Mouse (Mus musculus) cerebellum, adult 2 months (tissue): ENCODE measurements around the gene Mettl9. TPM values are rescaled to one million over a fixed set of nuclear protein-coding genes. Genes with fewer than 3 reads are reported as not detected.
A peak's percentile ranks its signal among the peaks of the same experiment; 100 is the strongest.

ENCODE experiments used
- DNase-seq, 2 experiments: peaks; one replicate each; pipeline ENCODE4 v3.0.0; 2021
- H3K27ac ChIP-seq: fragments of 200-500 bp; 2 replicates; pipeline ENCODE4 v1.5.1; 2012; ENCODE audit warnings: low read length, control low read depth, inconsistent platforms; ENCODE audit not compliant: insufficient read depth
- H3K27me3 ChIP-seq: fragments of 200-500 bp; 2 replicates; pipeline ENCODE4 v1.6.1; 2012; ENCODE audit warnings: inconsistent platforms, mild to moderate bottlenecking, low read length, moderate library complexity; ENCODE audit not compliant: control insufficient read depth, insufficient read depth
- H3K4me1 ChIP-seq: fragments of 200-500 bp; 2 replicates; pipeline ENCODE4 v1.6.1; 2011; ENCODE audit warnings: low read length; ENCODE audit not compliant: control insufficient read depth, insufficient read depth
- H3K4me3 ChIP-seq: fragments of 200-500 bp; replicated peaks from 2 replicates; pipeline ENCODE3; 2011; ENCODE audit warnings: mild to moderate bottlenecking, low read depth, low read length, control low read depth; ENCODE audit not compliant: insufficient read depth
- CTCF ChIP-seq: fragments of 200-500 bp; IDR thresholded peaks from 2 replicates; pipeline ENCODE4 v1.5.1; 2011; ENCODE audit warnings: low read depth, mild to moderate bottlenecking, control low read depth, low read length, moderate library complexity, borderline replicate concordance; ENCODE audit not compliant: insufficient read depth
- POLR2A ChIP-seq: fragments of 200-500 bp; IDR thresholded peaks from 2 replicates; pipeline ENCODE4 v1.6.1; 2011; ENCODE audit warnings: low read length, control low read depth, borderline replicate concordance; ENCODE audit not compliant: insufficient read depth
- WGBS: fragments of 180-500 bp; shearing (Covaris S2); methylation state at CpG from one replicate; pipeline ENCODE4 v1.1.7; 2018; 5-methylcytosine and 5-hydroxymethylcytosine counted together
- polyA plus RNA-seq: library from polyadenylated mRNA; depleted of rRNA; stranded (reverse); fragments of >200 nt; gene quantifications from 2 replicates; pipeline ENCODE4 v1.2.3, GENCODE M21; 2012

Gene Mettl9
- polyA plus RNA-seq, 1 experiment: 46.6 TPM

DNA sequence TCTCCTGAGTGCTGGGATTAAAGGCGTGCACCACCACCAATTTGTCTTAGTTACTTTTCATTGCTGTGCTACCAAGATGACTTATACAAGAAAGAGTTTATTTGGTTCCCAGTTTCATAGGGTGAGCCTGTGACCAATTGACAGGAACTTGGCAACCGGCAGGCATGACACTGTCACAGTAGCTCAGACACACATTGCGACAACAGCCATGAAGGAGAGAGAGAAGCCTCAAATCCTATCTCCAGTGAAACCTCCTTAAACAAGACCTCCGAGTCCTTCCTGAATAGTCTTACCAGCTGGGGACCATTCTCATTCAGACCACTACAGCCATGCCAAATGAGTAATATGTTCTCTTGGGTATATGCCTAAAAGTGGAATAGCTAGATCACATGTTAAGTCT, 18.8 kb downstream of the Mettl9 start:
- Histone ChIP-seq H3K27ac (no peak overlapping the region), H3K4me1 (no peaks in the 10 kb centered on the region), H3K27me3 (no peaks in the 10 kb centered on the region), H3K4me3 (no peak overlapping the region)
- TF ChIP-seq CTCF: no peak
- TF ChIP-seq POLR2A: no peak
- no peak for DNase-seq
- 59% methylated on average over 4 of the region's 4 CpGs for WGBS

DNA sequence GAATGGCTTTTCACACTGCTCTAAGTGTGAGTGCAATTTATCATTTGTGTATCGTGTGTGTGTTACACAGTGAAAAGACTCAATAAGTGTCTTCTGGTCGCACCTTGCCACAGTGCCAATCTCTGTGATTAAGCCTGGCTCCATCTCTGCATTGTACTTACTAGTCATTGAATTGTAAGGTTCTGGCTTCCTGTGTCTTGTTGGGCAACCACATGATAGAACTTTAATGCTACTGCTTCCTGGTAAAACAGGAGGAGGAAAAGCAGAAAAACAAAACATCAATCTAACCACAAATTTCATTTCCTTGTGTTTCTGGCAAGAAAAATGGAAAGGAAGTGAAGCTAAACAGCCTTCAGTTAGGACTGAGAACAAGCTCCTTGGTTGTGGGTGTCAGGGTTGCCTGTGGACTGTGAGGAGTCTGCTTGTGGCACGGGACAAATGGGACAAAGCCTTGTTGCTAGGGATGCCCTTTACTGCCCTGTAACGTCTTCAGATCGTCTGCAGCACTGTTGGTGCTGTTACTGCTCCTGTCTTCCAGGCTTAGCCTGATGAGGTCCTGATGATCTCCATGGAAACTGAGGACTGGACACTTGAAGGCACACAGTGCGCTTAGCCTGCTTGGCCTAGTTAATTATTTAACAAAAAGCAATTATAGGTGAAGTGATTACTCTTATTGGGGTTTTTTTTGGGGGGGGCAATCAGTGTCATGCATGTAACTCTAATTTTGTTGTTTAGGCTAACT, 25.4 kb downstream of the Mettl9 start:
- no peaks in the 10 kb centered on the region for H3K4me1 ChIP-seq
- WGBS: 60% methylated on average over 6 of the region's 6 CpGs
- no peaks in the 10 kb centered on the region for H3K27me3 ChIP-seq
- TF ChIP-seq POLR2A: no peak
- no peak for TF ChIP-seq CTCF
- H3K27ac ChIP-seq: no peak overlapping the region
- no peak overlapping the region for H3K4me3 ChIP-seq
- DNase-seq: no peak

DNA sequence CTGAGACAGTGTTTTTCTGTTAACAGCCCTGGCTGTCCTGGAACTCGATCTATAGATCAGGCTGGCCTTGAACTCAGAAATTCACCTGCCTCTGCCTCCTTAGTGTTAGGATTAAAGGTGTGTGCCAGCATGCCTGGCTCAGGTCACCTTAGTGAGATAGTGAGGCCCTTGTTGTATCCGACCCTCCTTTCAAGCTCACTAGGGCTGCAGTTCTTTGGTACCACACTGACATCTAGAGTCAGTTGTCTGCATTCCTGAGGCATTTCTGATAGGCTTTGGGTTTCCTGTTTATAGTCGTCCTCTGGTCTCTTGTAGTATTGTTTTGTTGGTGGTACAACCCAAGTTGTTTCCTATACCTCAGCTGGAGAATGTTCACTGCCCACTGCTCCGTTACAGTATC, 30.1 kb downstream of the Mettl9 start:
- TF ChIP-seq CTCF: peak; percentile 25; the same call in 1 of the 2 replicates
- TF ChIP-seq POLR2A: no peak
- H3K27ac ChIP-seq: no peak overlapping the region
- H3K4me3 ChIP-seq: no peak overlapping the region
- 48% methylated on average over 4 of the region's 4 CpGs for WGBS
- no peaks in the 10 kb centered on the region for H3K27me3 ChIP-seq
- no peak for DNase-seq
- H3K4me1 ChIP-seq: no peaks in the 10 kb centered on the region

DNA sequence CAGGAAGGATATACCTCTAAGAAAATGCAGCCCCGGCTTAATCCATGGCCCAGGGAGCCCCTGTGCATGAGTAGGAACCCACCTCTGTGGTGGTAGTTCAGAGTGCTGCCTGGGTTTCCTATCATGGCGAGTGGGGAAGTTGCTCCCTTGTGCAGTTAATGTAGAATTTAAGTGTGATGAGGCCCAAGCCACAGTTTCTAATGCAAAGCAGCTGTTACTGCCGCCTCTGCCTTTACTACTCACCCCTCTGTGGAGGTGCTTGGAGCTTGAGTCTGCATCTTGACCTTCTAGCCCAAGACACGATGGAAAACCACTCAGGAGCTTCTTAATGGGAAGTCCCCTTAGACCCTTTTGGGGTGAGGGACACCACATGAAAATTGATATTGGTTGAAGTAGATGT, 37.0 kb downstream of the Mettl9 start:
- TF ChIP-seq POLR2A: no peak
- no peak for TF ChIP-seq CTCF
- 0 out of 2 replicates have a peak, but pooled peaks cover 7% of the 10 kb centered on the region for H3K4me1 ChIP-seq

DNA sequence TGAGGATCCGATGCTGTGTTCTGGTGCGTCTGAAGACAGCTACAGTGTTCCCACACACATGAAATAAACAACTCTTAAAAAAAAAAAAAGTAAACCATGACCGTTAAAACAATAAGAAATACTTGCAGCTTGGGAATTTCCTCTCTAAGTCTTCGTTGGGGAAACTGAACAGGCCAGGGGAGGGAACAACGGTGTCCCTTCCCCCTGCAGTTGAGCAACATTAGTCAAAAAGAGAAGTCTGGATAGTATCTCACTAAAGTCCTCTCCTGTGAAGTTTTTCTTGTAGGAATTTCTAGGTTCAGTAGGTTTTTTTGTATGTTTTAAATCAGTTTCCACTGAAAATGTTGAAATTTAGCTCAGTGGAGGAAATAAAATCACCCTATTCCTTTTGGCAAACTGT, 38.3 kb downstream of the Mettl9 start:
- 92% methylated on average over 5 of the region's 5 CpGs for whole genome bisulfite sequencing
- H3K27me3 ChIP-seq: no peaks in the 10 kb centered on the region
- DNase-seq: no peak
- no peak overlapping the region for H3K4me3 ChIP-seq
- H3K4me1 ChIP-seq: 0 out of 2 replicates have a peak, but pooled peaks cover 7% of the 10 kb centered on the region
- H3K27ac ChIP-seq: no peak overlapping the region
- TF ChIP-seq CTCF: no peak

More for the DNA sequence above, 37.0 kb downstream of the Mettl9 start:
- Histone ChIP-seq H3K27ac (no peak overlapping the region), H3K4me3 (no peak overlapping the region), H3K27me3 (no peaks in the 10 kb centered on the region)
- DNase-seq: no peak
- WGBS: 92% methylated on average over 4 of the region's 4 CpGs

DNA sequence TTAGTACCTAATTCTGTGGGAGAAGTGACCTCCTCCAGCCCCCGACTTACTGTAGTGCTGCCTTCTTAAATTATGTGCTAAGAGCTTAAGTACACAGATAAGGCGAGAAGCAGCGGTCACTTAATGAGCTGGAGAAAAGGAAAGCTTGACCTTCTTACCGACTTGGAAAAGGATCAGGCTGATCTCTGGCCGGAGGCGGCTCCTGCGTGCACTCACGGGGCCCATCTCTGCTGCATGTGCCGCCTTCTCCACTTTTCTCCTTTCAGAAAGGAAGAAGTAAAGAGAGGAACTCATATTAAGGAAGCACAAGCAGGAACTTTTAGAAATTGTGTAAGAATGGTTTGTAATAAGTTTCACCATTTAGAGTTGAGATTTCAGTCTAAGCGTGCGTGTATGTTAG, 40.0 kb downstream of the Mettl9 start, which contains the start of gene Igsf6:
Gene Igsf6 (minus strand): TSS at position 292 of the 400 bp plus-strand sequence.
- H3K4me1 ChIP-seq: 0 out of 2 replicates have a peak, but pooled peaks cover 7% of the 10 kb centered on the region
- no peak within 1 kb of the TSS for H3K4me3 ChIP-seq
- no peak for DNase-seq
- TF ChIP-seq POLR2A (no peak), CTCF (no peak)
- no peaks in the 10 kb centered on the region for H3K27me3 ChIP-seq
- WGBS: 91% methylated on average over 11 of the region's 11 CpGs
- H3K27ac ChIP-seq: no peak within 1 kb of the TSS

DNA sequence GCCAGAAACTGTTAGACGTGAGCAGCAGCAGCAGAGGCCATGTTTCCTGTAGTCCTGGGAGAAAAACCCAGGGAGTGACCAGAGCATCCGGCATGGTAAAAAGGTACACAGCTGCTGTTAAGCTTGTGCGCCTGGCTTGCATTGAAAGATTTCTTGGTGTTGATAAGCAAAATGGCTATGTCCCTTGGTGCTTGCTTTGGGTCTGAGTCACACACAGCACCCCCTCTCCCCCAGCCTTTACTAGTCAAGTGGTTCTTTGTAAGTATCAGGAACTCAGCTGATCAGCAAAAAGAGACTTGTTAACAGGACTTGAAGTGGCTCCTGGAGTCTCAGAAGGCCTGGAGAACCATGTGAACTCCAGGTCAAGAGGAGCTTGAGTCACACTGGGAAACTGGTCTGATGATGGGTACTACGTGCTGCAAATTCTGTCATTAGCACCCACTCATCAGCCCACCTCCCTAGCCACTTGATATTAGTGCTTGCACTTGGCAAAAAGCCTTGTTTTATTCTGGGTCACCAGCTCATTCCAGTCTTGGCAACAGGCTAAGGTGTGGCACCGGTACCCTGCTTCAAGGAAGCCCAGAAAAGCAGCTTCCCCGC, 40.7 kb downstream of the Mettl9 start:
- WGBS: 52% methylated on average over 6 of the region's 6 CpGs
- no peak for TF ChIP-seq POLR2A
- TF ChIP-seq CTCF: no peak
- DNase-seq: peak in 1 of 2 experiments; percentile 32
- Histone ChIP-seq H3K27me3 (no peaks in the 10 kb centered on the region), H3K27ac (no peak overlapping the region), H3K4me3 (no peak overlapping the region), H3K4me1 (0 out of 2 replicates have a peak, but pooled peaks cover 7% of the 10 kb centered on the region)

DNA sequence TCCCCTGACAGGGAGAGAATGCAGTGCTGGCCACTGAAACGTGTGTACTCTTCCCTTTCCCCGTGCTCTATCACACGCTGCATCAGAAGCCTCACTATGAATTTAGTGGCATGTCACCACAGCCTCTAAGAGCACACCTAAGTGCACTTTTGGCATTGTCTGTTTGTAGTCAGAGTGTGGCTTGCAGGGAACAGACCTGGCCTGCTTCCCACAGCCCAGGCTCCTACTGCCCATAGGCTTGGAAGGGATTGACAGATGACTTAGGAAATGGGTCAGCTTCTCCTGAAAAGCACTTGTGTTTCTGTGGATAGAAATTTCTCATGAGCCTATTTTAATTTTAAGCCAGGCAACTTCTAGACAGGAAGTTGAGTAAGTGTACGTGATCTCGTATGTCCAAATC, 41.2 kb downstream of the Mettl9 start:
- Histone ChIP-seq H3K27me3 (no peaks in the 10 kb centered on the region), H3K27ac (no peak overlapping the region), H3K4me3 (no peak overlapping the region), H3K4me1 (0 out of 2 replicates have a peak, but pooled peaks cover 7% of the 10 kb centered on the region)
- 34% methylated on average over 5 of the region's 5 CpGs for WGBS
- DNase-seq: peak; percentile 44 to 57
- TF ChIP-seq CTCF (no peak), POLR2A (no peak)
